Mouse (Mus musculus) mouse trophoblast stem cell (cell line): ENCODE data around the gene Vmn1r204.
"Not testable (repeated sequence)": the region's sequence is repeated elsewhere in the genome, so short reads cannot be mapped to it uniquely, and the experiment has no call there.

ENCODE experiments used
- in situ Hi-C, 2 experiments: fragments of 300-500 bp; cut with MseI, MboI; formaldehyde crosslinking; loops; 2 replicates in 1 of 2; 3 replicates in 1 of 2; pipeline ENCODE4 v1.15.1; 2025

The Vmn1r204 gene

DNA sequence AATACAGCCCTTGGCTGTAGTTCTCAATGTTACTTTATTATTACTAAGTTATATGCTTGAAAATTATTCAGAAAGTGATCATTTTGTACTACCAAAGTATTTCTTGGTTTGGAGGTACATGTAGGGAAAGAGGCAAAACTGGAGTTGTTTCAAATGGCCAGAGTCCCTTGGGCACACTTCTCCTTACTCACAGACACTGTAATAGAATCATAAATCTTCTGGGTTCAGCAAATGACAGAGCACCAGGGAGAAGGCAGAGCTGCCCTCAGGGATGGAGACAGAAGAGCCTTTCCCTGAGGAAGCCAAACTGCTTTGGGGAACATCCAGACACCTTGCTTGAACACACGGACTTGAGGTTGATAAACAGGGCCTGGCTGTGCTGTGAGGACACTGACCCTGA, at the start of gene Vmn1r204:
TSS of gene Vmn1r204 (plus strand) at position 301 of the 400 bp plus-strand sequence.
- in situ Hi-C loops = not testable (repeated sequence)

DNA sequence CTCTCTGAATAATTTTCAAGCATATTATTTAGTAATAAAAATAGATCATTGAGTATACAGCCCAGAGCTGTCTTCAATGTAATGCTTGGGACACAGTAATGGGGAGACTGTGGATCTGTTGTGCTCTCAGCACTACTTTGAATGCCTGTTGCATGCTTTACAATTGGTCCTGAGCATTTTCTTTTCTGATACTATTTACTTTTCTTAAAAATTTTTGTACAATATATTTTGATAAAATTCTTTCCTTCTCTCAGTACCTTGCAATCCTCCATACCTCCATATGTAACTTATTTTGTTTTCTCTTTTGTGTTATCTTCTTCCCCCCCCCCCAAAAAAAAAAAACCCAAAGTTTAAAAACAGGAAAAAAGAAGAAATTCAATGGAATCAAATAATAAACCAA, 47.7 kb upstream of the Vmn1r204 start, which contains the start of gene Vmn1r202:
TSS of gene Vmn1r202 (minus strand) at position 101 of the 400 bp plus-strand sequence.
- in situ Hi-C loops = no loop called here

DNA sequence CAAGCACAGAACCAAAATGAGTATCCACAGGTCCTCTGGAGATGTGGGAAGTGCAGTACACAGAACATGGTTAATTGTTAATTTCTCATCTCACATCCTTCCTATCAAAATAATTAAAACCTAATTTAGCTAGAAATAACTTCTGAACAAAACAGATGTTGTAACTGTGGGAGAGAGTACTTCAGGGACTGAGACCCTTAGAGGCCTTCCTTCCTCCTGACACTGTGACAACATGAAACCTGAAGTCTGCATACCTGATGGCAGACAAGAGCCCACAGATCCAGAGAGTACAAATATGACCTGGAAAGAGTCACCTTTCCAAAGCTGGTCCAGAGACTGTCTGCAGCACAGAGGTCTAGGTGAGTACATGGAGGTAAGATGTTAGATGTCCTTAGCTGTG, 35.2 kb upstream of the Vmn1r204 start, which contains the start of gene Vmn1r203:
TSS of gene Vmn1r203 (plus strand) at position 301 of the 400 bp plus-strand sequence.
- in situ Hi-C loops = no loop called here

DNA sequence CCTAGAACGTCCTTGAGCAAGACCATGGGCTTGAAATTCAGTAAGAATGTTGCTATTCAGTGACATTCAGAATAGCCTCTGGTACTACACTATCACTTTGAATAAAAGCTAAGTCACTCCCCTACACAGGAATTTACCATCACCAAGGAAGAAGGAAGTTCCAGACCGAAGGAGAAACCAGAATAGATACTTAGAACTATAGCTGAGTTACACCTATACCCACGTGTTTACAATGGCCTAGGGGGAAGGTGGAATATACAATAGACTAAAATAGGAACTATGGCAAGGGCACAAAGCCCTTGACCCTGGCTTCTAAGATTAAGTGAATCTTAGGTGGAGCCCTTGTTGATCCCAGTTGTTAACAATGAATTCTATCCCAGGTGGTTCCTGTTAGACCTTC, 21.9 kb downstream of the Vmn1r204 start:
- in situ Hi-C loops = not testable (repeated sequence)

DNA sequence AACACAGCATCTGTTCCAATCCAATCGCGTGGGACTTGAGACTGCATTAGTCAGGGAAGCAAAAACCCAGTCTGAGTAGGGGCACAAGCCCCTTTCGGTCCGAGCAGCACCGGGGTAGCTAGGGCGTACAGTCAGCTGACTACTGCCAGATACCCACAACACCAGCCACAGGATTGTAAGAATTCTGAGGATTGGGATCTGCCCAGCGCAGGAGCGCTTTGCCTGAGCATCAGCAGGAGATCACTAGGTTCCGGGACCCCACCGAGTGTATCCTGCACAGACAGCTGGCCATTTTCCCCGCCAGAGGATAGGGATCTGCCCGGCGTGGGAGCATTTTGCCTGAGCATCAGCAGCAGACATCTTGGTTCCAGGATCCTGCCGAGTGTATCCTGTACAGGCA, 30.3 kb downstream of the Vmn1r204 start:
- in situ Hi-C loops = not testable (repeated sequence)

DNA sequence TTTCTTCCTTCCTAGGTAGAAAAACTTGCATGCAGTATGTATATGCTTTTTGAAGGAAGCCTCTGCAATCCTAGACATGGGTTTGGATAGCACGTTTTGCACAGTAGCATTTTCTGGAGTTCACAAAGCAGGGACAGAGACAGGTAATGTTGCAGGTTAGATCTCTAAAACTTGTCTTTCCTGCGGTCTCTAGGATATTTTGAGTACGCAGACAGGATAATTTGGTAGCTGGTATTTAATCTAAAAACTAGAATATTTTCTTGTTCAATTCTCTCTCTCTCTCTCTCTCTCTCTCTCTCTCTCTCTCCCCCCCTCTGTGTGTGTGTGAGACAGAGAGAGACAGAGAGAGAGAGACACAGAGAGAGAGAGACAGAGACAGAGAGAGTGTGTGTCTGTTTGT, 39.9 kb downstream of the Vmn1r204 start, which contains the start of gene Vmn1r205:
TSS of gene Vmn1r205 (minus strand) at position 101 of the 400 bp plus-strand sequence.
- in situ Hi-C loops = no loop called here
